Mouse (Mus musculus): ENCODE measurements around the gene Rab3gap1. TPM values are rescaled to one million over a fixed set of nuclear protein-coding genes. Genes with fewer than 3 reads are reported as not detected.

Gene Rab3gap1
- polyA plus RNA-seq, 1 experiment from 2014 or later: 21.9 TPM

- Histone ChIP-seq H3K27me3 (no peaks in the 10 kb centered on the region), H3K4me1 (peaks cover 15% of the 10 kb centered on the region), H3K4me2 (replicated peaks) (no peak overlapping the region), H3K4me3 (no peak overlapping the region), H3K9ac (replicated peaks) (no peak overlapping the region), H3K36me3 (0 out of 2 replicates have a peak, but pooled peaks cover 10% of the 10 kb centered on the region), H3K9me3 (no peaks in the 10 kb centered on the region), H3K27ac (replicated peaks) (no peak overlapping the region)
- ATAC-seq (ENCODE audit: low FRiP score, low read depth): no peak
- 93% methylated on average over 3 of the region's 3 CpGs for WGBS
Observed at GRCm38 (mm10) chr1:127963326-127963725, 94.8 kb downstream of the Rab3gap1 start.

- Histone ChIP-seq H3K9me3 (no peaks in the 10 kb centered on the region), H3K4me2 (replicated peaks) (no peak overlapping the region), H3K9ac (replicated peaks) (no peak overlapping the region), H3K27me3 (no peaks in the 10 kb centered on the region), H3K27ac (replicated peaks) (no peak overlapping the region), H3K36me3 (0 out of 2 replicates have a peak, but pooled peaks cover 4% of the 10 kb centered on the region), H3K4me1 (no peaks in the 10 kb centered on the region), H3K4me3 (no peak overlapping the region)
- WGBS: 86% methylated on average over 4 of the region's 4 CpGs
- ATAC-seq (ENCODE audit: low FRiP score, low read depth): no peak
Observed at GRCm38 (mm10) chr1:127970870-127971269, 102.3 kb downstream of the Rab3gap1 start.

GRCm38 (mm10) chr1:127974082-127974481 is 105.5 kb downstream of the Rab3gap1 start:
- WGBS: 94% methylated on average over 4 of the region's 4 CpGs
- H3K4me3 ChIP-seq: no peak overlapping the region
- H3K27me3 ChIP-seq: no peaks in the 10 kb centered on the region
- no peak overlapping the region for H3K9ac ChIP-seq (replicated peaks)
- no peaks in the 10 kb centered on the region for H3K4me1 ChIP-seq
- no peak for ATAC-seq (ENCODE audit: low FRiP score, low read depth)
- no peaks in the 10 kb centered on the region for H3K9me3 ChIP-seq
- 0 out of 2 replicates have a peak, but pooled peaks cover 4% of the 10 kb centered on the region for H3K36me3 ChIP-seq
- H3K4me2 ChIP-seq (replicated peaks): no peak overlapping the region
- no peak overlapping the region for H3K27ac ChIP-seq (replicated peaks)

- Histone ChIP-seq H3K9me3 (no peaks in the 10 kb centered on the region), H3K4me3 (no peak overlapping the region), H3K9ac (replicated peaks) (no peak overlapping the region), H3K4me2 (replicated peaks) (no peak overlapping the region), H3K27me3 (no peaks in the 10 kb centered on the region), H3K27ac (replicated peaks) (no peak overlapping the region), H3K4me1 (no peaks in the 10 kb centered on the region), H3K36me3 (0 out of 2 replicates have a peak, but pooled peaks cover 4% of the 10 kb centered on the region)
- ATAC-seq (ENCODE audit: low FRiP score, low read depth): no peak
- WGBS: 88% methylated on average over 2 of the region's 2 CpGs
Observed at GRCm38 (mm10) chr1:127975676-127976075, 107.1 kb downstream of the Rab3gap1 start.

GRCm38 (mm10) chr1:127976106-127976505 is 107.5 kb downstream of the Rab3gap1 start:
- ATAC-seq (ENCODE audit: low FRiP score, low read depth): no peak
- Histone ChIP-seq H3K27ac (replicated peaks) (no peak overlapping the region), H3K9me3 (no peaks in the 10 kb centered on the region), H3K4me2 (replicated peaks) (no peak overlapping the region), H3K4me1 (no peaks in the 10 kb centered on the region), H3K36me3 (0 out of 2 replicates have a peak, but pooled peaks cover 4% of the 10 kb centered on the region), H3K4me3 (no peak overlapping the region), H3K27me3 (no peaks in the 10 kb centered on the region), H3K9ac (replicated peaks) (no peak overlapping the region)
- 91% methylated on average over 6 of the region's 6 CpGs for WGBS

- 94% methylated on average over 1 of the region's 1 CpGs for WGBS
- H3K4me2 ChIP-seq (replicated peaks): no peak overlapping the region
- H3K27me3 ChIP-seq: no peaks in the 10 kb centered on the region
- H3K4me3 ChIP-seq: no peak overlapping the region
- H3K27ac ChIP-seq (replicated peaks): no peak overlapping the region
- no peaks in the 10 kb centered on the region for H3K9me3 ChIP-seq
- H3K4me1 ChIP-seq: no peaks in the 10 kb centered on the region
- no peak for ATAC-seq (ENCODE audit: low FRiP score, low read depth)
- no peaks in the 10 kb centered on the region for H3K36me3 ChIP-seq
- H3K9ac ChIP-seq (replicated peaks): no peak overlapping the region
Observed at GRCm38 (mm10) chr1:127978125-127978524, 109.6 kb downstream of the Rab3gap1 start.

GRCm38 (mm10) chr1:127980911-127981559 is 112.5 kb downstream of the Rab3gap1 start:
- Histone ChIP-seq H3K4me1 (no peaks in the 10 kb centered on the region), H3K4me2 (replicated peaks) (no peak overlapping the region), H3K9me3 (no peaks in the 10 kb centered on the region), H3K27me3 (no peaks in the 10 kb centered on the region), H3K27ac (replicated peaks) (no peak overlapping the region), H3K4me3 (no peak overlapping the region), H3K9ac (replicated peaks) (no peak overlapping the region), H3K36me3 (no peaks in the 10 kb centered on the region)
- WGBS: 87% methylated on average over 2 of the region's 2 CpGs
- ATAC-seq (ENCODE audit: low FRiP score, low read depth): no peak

GRCm38 (mm10) chr1:127982268-127982667 is 113.7 kb downstream of the Rab3gap1 start:
- H3K36me3 ChIP-seq: no peaks in the 10 kb centered on the region
- no peak for ATAC-seq (ENCODE audit: low FRiP score, low read depth)
- no peaks in the 10 kb centered on the region for H3K4me1 ChIP-seq
- no peaks in the 10 kb centered on the region for H3K9me3 ChIP-seq
- no peaks in the 10 kb centered on the region for H3K27me3 ChIP-seq
- H3K9ac ChIP-seq (replicated peaks): no peak overlapping the region
- H3K27ac ChIP-seq (replicated peaks): no peak overlapping the region
- 85% methylated on average over 3 of the region's 3 CpGs for WGBS
- no peak overlapping the region for H3K4me2 ChIP-seq (replicated peaks)
- no peak overlapping the region for H3K4me3 ChIP-seq

GRCm38 (mm10) chr1:127983274-127983993 is 114.9 kb downstream of the Rab3gap1 start:
- no peaks in the 10 kb centered on the region for H3K36me3 ChIP-seq
- no peak overlapping the region for H3K27ac ChIP-seq (replicated peaks)
- no peaks in the 10 kb centered on the region for H3K4me1 ChIP-seq
- no peaks in the 10 kb centered on the region for H3K27me3 ChIP-seq
- H3K4me2 ChIP-seq (replicated peaks): no peak overlapping the region
- H3K9ac ChIP-seq (replicated peaks): no peak overlapping the region
- H3K9me3 ChIP-seq: no peaks in the 10 kb centered on the region
- no peak overlapping the region for H3K4me3 ChIP-seq
- WGBS: 92% methylated on average over 5 of the region's 5 CpGs
- ATAC-seq (ENCODE audit: low FRiP score, low read depth): no peak

- Histone ChIP-seq H3K27me3 (no peaks in the 10 kb centered on the region), H3K36me3 (no peaks in the 10 kb centered on the region), H3K9me3 (no peaks in the 10 kb centered on the region), H3K4me1 (0 out of 2 replicates have a peak, but pooled peaks cover under 1% of the 10 kb centered on the region), H3K4me3 (no peak overlapping the region), H3K4me2 (replicated peaks) (no peak overlapping the region), H3K27ac (replicated peaks) (no peak overlapping the region), H3K9ac (replicated peaks) (no peak overlapping the region)
- ATAC-seq (ENCODE audit: low FRiP score, low read depth): no peak
- WGBS: 53% methylated on average over 3 of the region's 3 CpGs
Observed at GRCm38 (mm10) chr1:127985391-127985790, 116.8 kb downstream of the Rab3gap1 start.

GRCm38 (mm10) chr1:127988246-127988645 is 119.7 kb downstream of the Rab3gap1 start:
- Histone ChIP-seq H3K27ac (replicated peaks) (no peak overlapping the region), H3K9ac (replicated peaks) (no peak overlapping the region), H3K4me2 (replicated peaks) (no peak overlapping the region), H3K36me3 (no peaks in the 10 kb centered on the region; the same call in 1 of the 2 replicates), H3K27me3 (no peaks in the 10 kb centered on the region), H3K4me1 (0 out of 2 replicates have a peak, but pooled peaks cover 4% of the 10 kb centered on the region), H3K9me3 (no peaks in the 10 kb centered on the region), H3K4me3 (no peak overlapping the region)
- WGBS: 93% methylated on average over 3 of the region's 3 CpGs
- no peak for ATAC-seq (ENCODE audit: low FRiP score, low read depth)

- Histone ChIP-seq H3K27me3 (no peaks in the 10 kb centered on the region), H3K9me3 (no peaks in the 10 kb centered on the region), H3K4me2 (replicated peaks) (no peak overlapping the region), H3K27ac (replicated peaks) (no peak overlapping the region), H3K36me3 (no peaks in the 10 kb centered on the region; the same call in 1 of the 2 replicates), H3K9ac (replicated peaks) (no peak overlapping the region), H3K4me1 (0 out of 2 replicates have a peak, but pooled peaks cover 4% of the 10 kb centered on the region), H3K4me3 (no peak overlapping the region)
- no peak for ATAC-seq (ENCODE audit: low FRiP score, low read depth)
- WGBS: 74% methylated on average over 4 of the region's 4 CpGs
Observed at GRCm38 (mm10) chr1:127989387-127989786, 120.8 kb downstream of the Rab3gap1 start.
